Mouse (Mus musculus) neural tube, postnatal 0 days (tissue): ENCODE results near the gene Ctsl. TPM values are rescaled to one million over a fixed set of nuclear protein-coding genes. Genes with fewer than 3 reads are reported as not detected.

Experiments
- polyA plus RNA-seq: library from polyadenylated mRNA; unstranded; fragments of >200 nt; fragmentation: Nextera tagmentation; extraction: Ambion mirVana; gene quantifications from 2 replicates; pipeline ENCODE4 v1.2.1, GENCODE M21; 2015

The Ctsl gene
- polyA plus RNA-seq: 177 and 182 TPM in 2 replicates

GRCm38 (mm10) chr13:64370173-64370940 lies at the start of gene Ctsl:
Gene Ctsl (minus strand): TSS chr13:64370890.

DNA sequence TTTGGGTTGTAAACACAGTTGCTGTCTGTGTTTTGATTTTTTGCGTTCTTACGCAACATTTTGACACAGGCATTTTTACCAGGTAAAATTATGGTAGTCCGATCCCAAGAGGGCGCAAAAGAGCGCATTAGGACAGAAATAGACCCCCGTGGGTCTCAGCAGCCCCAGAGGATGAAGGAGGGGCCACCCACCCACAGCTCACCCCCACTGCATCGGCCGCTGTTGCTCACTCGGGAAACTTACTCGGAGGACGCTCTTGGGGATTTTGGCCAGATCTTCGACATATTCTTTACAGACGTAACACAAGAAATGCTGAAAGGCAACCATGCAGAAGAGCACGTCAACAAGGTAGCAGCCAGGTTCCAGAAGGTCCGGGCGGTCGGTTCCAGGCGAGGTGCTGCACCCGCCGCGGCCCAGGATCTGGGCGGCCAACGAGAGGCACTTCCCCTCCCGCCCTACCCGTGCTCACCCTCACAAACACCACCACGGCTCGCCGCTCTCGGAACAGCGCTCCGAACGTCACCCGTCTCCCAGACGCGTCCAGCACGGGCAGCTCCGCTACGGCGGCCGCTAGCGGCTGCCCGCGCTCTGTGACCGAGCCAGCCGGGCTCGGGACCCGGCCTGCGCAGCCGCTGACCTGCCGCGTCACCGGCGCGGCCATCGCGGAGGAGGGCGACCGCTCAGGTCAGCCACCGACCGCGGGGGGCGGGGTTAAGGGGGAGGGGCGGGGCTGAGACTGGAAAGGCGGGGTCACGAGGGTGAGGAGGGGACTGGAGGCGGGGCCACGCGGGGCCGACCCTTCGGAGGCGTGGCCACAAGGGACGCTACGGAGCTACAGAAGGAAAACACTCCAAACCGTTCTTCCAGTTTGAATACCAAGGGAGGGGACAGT lies 58.4 kb downstream of the Ctsl start, which contains the start of gene Aaed1:
TSS of gene Aaed1 (minus strand) at position 687 of the 892 bp plus-strand sequence.

Other genes starting within 250 kb of the Ctsl start
- gene Slc35d2, start 241.5 kb downstream of the Ctsl start, polyA plus RNA-seq: 1.7 and 2.3 TPM in 2 replicates
- 4.3 and 4.9 TPM in 2 replicates for gene Zfp367, start 217.7 kb downstream of the Ctsl start, polyA plus RNA-seq
- gene Habp4, start 209.1 kb downstream of the Ctsl start, polyA plus RNA-seq: 85.8 and 92.9 TPM in 2 replicates
- gene Cdc14b, start 95.6 kb downstream of the Ctsl start, polyA plus RNA-seq: 1.6 and 2.5 TPM in 2 replicates
- gene Aaed1, start 58.2 kb downstream of the Ctsl start, polyA plus RNA-seq: 15.9 and 23.8 TPM in 2 replicates
- gene Cdk20, start 61.4 kb upstream of the Ctsl start, polyA plus RNA-seq: 19.1 and 21.3 TPM in 2 replicates
- gene Fam240b, start 126.9 kb upstream of the Ctsl start, polyA plus RNA-seq: not detected in 2 replicates